Mouse (Mus musculus) MEL (cell line): ENCODE data around the gene Slc41a3. TPM values are rescaled to one million over a fixed set of nuclear protein-coding genes. Genes with fewer than 3 reads are reported as not detected.

Source experiments
- DNase-seq: peaks from one replicate; pipeline ENCODE4 v3.0.0; 2011; ENCODE audit warnings: low read depth, low spot score
- H3K27ac ChIP-seq: 2 replicates; pipeline ENCODE4 v1.5.1; 2012; ENCODE audit warnings: low read depth, mild to moderate bottlenecking, control low read depth, low read length, moderate library complexity; ENCODE audit not compliant: control insufficient read depth
- H3K27me3 ChIP-seq, 2 experiments: fragments of 150-350 bp in 1 of 2; sonication (generic) in 1 of 2; 2 replicates each; pipeline ENCODE4 v1.6.1; 2012; ENCODE audit warnings: low read length in 2 of 2, mild to moderate bottlenecking in 2 of 2, improper control_type of control experiment in 1 of 2, moderate library complexity in 1 of 2; ENCODE audit not compliant: insufficient read depth in 2 of 2, control insufficient read depth in 1 of 2
- H3K36me3 ChIP-seq, 2 experiments: 2 replicates each; pipeline ENCODE4 v1.6.1; 2012 to 2014; ENCODE audit warnings: low read length in 2 of 2, improper control_type of control experiment in 1 of 2, inconsistent platforms in 1 of 2, mild to moderate bottlenecking in 1 of 2; ENCODE audit not compliant: insufficient read depth in 2 of 2, control insufficient read depth in 1 of 2
- H3K4me1 ChIP-seq, 2 experiments: fragments of 150-350 bp in 1 of 2; sonication (generic) in 1 of 2; 2 replicates each; pipeline ENCODE4 v1.6.1; 2012; ENCODE audit warnings: low read length in 2 of 2, improper control_type of control experiment in 1 of 2, mild to moderate bottlenecking in 1 of 2; ENCODE audit not compliant: insufficient read depth in 2 of 2, control insufficient read depth in 1 of 2
- H3K4me3 ChIP-seq, 2 experiments: fragments of 150-350 bp in 1 of 2; sonication (generic) in 1 of 2; 2 replicates each; pipeline ENCODE4 v1.5.1; 2012; ENCODE audit warnings: low read depth in 2 of 2, low read length in 2 of 2, mild to moderate bottlenecking in 2 of 2, moderate library complexity in 2 of 2, control low read depth in 1 of 2, improper control_type of control experiment in 1 of 2; ENCODE audit not compliant: control insufficient read depth in 1 of 2, insufficient read depth in 1 of 2
- H3K79me2 ChIP-seq: 2 replicates; pipeline ENCODE4 v1.6.1; 2012; ENCODE audit warnings: mild to moderate bottlenecking, low read length, moderate library complexity; ENCODE audit not compliant: control insufficient read depth, poor library complexity, insufficient read depth
- H3K9ac ChIP-seq: 2 replicates; pipeline ENCODE4 v1.6.1; 2012; ENCODE audit warnings: low read depth, mild to moderate bottlenecking, control low read depth, low read length, moderate library complexity; ENCODE audit not compliant: control insufficient read depth, poor library complexity, severe bottlenecking
- H3K9me3 ChIP-seq: fragments of 150-350 bp; sonication (generic); replicated peaks from 2 replicates; pipeline ENCODE4 v1.6.1; 2012; ENCODE audit warnings: mild to moderate bottlenecking, low read length, improper control_type of control experiment, moderate library complexity; ENCODE audit not compliant: insufficient read depth
- BHLHE40 ChIP-seq: IDR thresholded peaks from 2 replicates; pipeline ENCODE4 v1.6.1; 2012; ENCODE audit warnings: low read depth, mild to moderate bottlenecking, inconsistent platforms, low read length, improper control_type of control experiment, borderline replicate concordance
- CHD2 ChIP-seq: IDR thresholded peaks from 2 replicates; pipeline ENCODE4 v1.6.1; 2011; ENCODE audit warnings: low read length, improper control_type of control experiment
- EP300 ChIP-seq, 2 experiments: IDR thresholded peaks; 2 replicates each; pipeline ENCODE4 v1.6.1; 2011; ENCODE audit warnings: improper control_type of control experiment in 2 of 2, low read length in 2 of 2, low read depth in 1 of 2, mild to moderate bottlenecking in 1 of 2
- ETS1 ChIP-seq: IDR thresholded peaks from 2 replicates; pipeline ENCODE4 v1.6.1; 2012; ENCODE audit warnings: low read depth, mild to moderate bottlenecking, inconsistent platforms, low read length, improper control_type of control experiment, moderate library complexity
- KAT2A ChIP-seq: conservative IDR thresholded peaks from 2 replicates; pipeline ENCODE4 v1.6.1; 2012; ENCODE audit warnings: low read depth, low read length, improper control_type of control experiment, inconsistent platforms
- MAX ChIP-seq: IDR thresholded peaks from 2 replicates; pipeline ENCODE4 v1.6.1; 2011; ENCODE audit warnings: low read length, improper control_type of control experiment
- MEF2A ChIP-seq: IDR thresholded peaks from 2 replicates; pipeline ENCODE4 v1.6.1; 2014; ENCODE audit warnings: low read depth, mild to moderate bottlenecking, inconsistent platforms, low read length, improper control_type of control experiment; ENCODE audit not compliant: poor library complexity, insufficient replicate concordance, severe bottlenecking; ENCODE audit errors: extremely low read depth
- MYB ChIP-seq: IDR thresholded peaks from 2 replicates; pipeline ENCODE4 v1.6.1; 2011; ENCODE audit warnings: mild to moderate bottlenecking, low read depth, low read length, improper control_type of control experiment
- MYC ChIP-seq: IDR thresholded peaks from 2 replicates; pipeline ENCODE4 v1.6.1; 2011; ENCODE audit warnings: low read depth, mild to moderate bottlenecking, low read length, improper control_type of control experiment, moderate library complexity
- NELFE ChIP-seq: IDR thresholded peaks from 2 replicates; pipeline ENCODE4 v1.6.1; 2011; ENCODE audit warnings: low read depth, low read length, improper control_type of control experiment
- POLR2A ChIP-seq, 2 experiments: IDR thresholded peaks; 2 replicates each; pipeline ENCODE4 v1.6.1; 2011 to 2012; ENCODE audit warnings: low read length in 2 of 2, mild to moderate bottlenecking in 2 of 2, control low read depth in 1 of 2, improper control_type of control experiment in 1 of 2, low read depth in 1 of 2, moderate library complexity in 1 of 2; ENCODE audit not compliant: control insufficient read depth in 1 of 2, insufficient read depth in 1 of 2, poor library complexity in 1 of 2
- POLR2AphosphoS2 ChIP-seq: IDR thresholded peaks from 2 replicates; pipeline ENCODE4 v1.6.1; 2011; ENCODE audit warnings: low read length, improper control_type of control experiment
- SIN3A ChIP-seq: IDR thresholded peaks from 2 replicates; pipeline ENCODE4 v1.6.1; 2012; ENCODE audit warnings: low read length, improper control_type of control experiment, inconsistent platforms
- SMC3 ChIP-seq: IDR thresholded peaks from 2 replicates; pipeline ENCODE4 v1.6.1; 2011; ENCODE audit warnings: low read depth, low read length, improper control_type of control experiment
- TBP ChIP-seq: IDR thresholded peaks from 2 replicates; pipeline ENCODE4 v1.8.0; 2011; ENCODE audit warnings: low read depth, low read length, improper control_type of control experiment
- TCF12 ChIP-seq: IDR thresholded peaks from 2 replicates; pipeline ENCODE4 v1.6.1; 2014; ENCODE audit warnings: low read depth, mild to moderate bottlenecking, inconsistent platforms, low read length, improper control_type of control experiment, moderate library complexity
- UBTF ChIP-seq: IDR thresholded peaks from 2 replicates; pipeline ENCODE4 v1.6.1; 2012; ENCODE audit warnings: low read depth, mild to moderate bottlenecking, inconsistent platforms, low read length, improper control_type of control experiment, moderate library complexity, borderline replicate concordance; ENCODE audit not compliant: insufficient read depth
- USF2 ChIP-seq, 2 experiments: IDR thresholded peaks; 2 replicates each; pipeline ENCODE4 v1.6.1; 2011 to 2012; ENCODE audit warnings: improper control_type of control experiment in 2 of 2, low read length in 2 of 2, borderline replicate concordance in 1 of 2, inconsistent platforms in 1 of 2, low read depth in 1 of 2, mild to moderate bottlenecking in 1 of 2; ENCODE audit not compliant: insufficient read depth in 1 of 2
- ZC3H11A ChIP-seq: IDR thresholded peaks from 2 replicates; pipeline ENCODE4 v1.6.1; 2012; ENCODE audit warnings: low read depth, mild to moderate bottlenecking, inconsistent platforms, low read length, improper control_type of control experiment
- ZKSCAN1 ChIP-seq: IDR thresholded peaks from 2 replicates; pipeline ENCODE4 v1.6.1; 2012; ENCODE audit warnings: low read depth, mild to moderate bottlenecking, inconsistent platforms, low read length, improper control_type of control experiment, moderate library complexity
- ZMIZ1 ChIP-seq: IDR thresholded peaks from 2 replicates; pipeline ENCODE4 v1.6.1; 2012; ENCODE audit warnings: low read depth, mild to moderate bottlenecking, inconsistent platforms, low read length, improper control_type of control experiment, moderate library complexity
- polyA plus RNA-seq, 2 experiments: library from polyadenylated mRNA; stranded (reverse) in 1 of 2; unstranded in 1 of 2; fragments of >175 nt in 1 of 2; fragments of >200 nt in 1 of 2; gene quantifications; 2 replicates each; pipeline versions ENCODE4 v1.2.1 to v1.2.4; 2012; ENCODE audit warnings: low replicate concordance in 2 of 2, low read depth in 1 of 2; ENCODE audit not compliant: insufficient read length in 2 of 2, insufficient read depth in 1 of 2, missing spikeins in 1 of 2
- total RNA-seq: library from RNA; depleted of rRNA; stranded (reverse); fragments of 300-350 nt; gene quantifications from 2 replicates; pipeline ENCODE4 v1.2.3, GENCODE M21; 2012

Slc41a3 gene
- total and polyA plus RNA-seq, 3 experiments, result 65.8 to 70.4 TPM; not detected in 1

DNA sequence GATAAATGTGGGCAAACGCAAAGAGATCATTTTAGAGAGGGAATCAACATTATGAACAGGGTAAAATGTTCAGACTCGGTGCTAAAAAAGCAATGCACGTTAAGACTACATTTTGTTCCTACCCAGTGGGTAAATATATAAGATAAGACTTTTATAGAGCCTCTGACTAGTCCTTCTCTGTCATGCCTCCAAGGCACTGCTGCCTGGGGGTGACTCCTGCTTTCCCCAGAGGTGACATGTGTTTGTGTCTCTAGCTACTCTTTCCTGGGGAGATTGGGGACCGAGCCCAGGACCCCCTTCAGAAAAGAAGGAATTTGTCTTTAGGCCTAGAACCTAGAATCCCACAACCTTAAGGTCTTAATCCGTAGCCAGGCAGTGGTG, 18.9 kb downstream of the Slc41a3 start:
- Histone ChIP-seq H3K4me3 (peak overlapping the region; percentile 11 to 24; a peak in 1 of 4 replicates), H3K9me3 (no peaks in the 10 kb centered on the region), H3K27ac (peak overlapping the region; percentile 98), H3K27me3 (no peaks in the 10 kb centered on the region), H3K36me3 (peaks cover 6 to 42% of the 10 kb centered on the region in 2 experiments), H3K9ac (peak overlapping the region; percentile 54), H3K4me1 (peaks cover 24 to 60% of the 10 kb centered on the region in 2 experiments; a peak in 3 of 4 replicates), H3K79me2 (peaks cover 57% of the 10 kb centered on the region)
- TF ChIP-seq SMC3 (no peak), EP300 (IDR thresholded peaks at IDR 0.05; ENCODE audit: low read depth in 1 of 2, low read length in 2 of 2) (peak in 1 of 2 experiments; percentile 43; a peak in 2 of 4 replicates)
- DNase-seq, result no peak

GRCm38 (mm10) chr6:90624184-90624583, 19.7 kb downstream of the Slc41a3 start:
- TF ChIP-seq POLR2AphosphoS2 (no peak), USF2 (IDR thresholded peaks at IDR 0.05; ENCODE audit: borderline replicate concordance in 1 of 2, insufficient read depth in 1 of 2, low read depth in 1 of 2, low read length in 2 of 2) (no peak), NELFE (no peak), SIN3A (0 out of 2 replicates have a peak, but pooled peaks have one; percentile 7), UBTF (no peak), BHLHE40 (no peak)
- Histone ChIP-seq H3K4me3 (peak overlapping the region in 1 of 2 experiments; percentile 24; a peak in 1 of 4 replicates), H3K9me3 (no peaks in the 10 kb centered on the region), H3K27ac (peak overlapping the region; percentile 98), H3K36me3 (peaks cover 6 to 48% of the 10 kb centered on the region in 2 experiments), H3K27me3 (no peaks in the 10 kb centered on the region), H3K4me1 (peaks cover 30 to 65% of the 10 kb centered on the region in 2 experiments; a peak in 3 of 4 replicates), H3K9ac (peak overlapping the region; percentile 49), H3K79me2 (peaks cover 49% of the 10 kb centered on the region)
- DNase-seq, result no peak

DNA sequence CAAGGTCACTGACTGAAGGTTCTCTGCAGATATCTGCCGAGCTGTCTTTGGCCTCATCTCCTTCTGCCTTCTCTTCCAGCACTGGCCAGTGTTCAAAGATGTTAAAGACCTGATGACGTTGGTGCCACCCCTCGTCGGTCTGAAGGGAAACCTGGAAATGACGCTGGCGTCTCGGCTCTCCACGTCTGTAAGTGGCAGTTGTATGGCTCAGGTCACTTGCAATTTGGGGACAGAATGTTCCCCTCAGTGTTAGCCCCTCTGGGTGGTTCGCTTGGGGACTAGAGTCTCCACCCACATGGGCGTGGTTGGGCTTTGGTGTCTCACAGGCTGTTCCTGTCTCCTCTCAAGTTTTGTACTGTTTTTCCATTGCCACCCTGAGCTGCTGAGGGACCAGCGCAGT, 20.2 kb downstream of the Slc41a3 start:
- Histone ChIP-seq H3K79me2 (peaks cover 44% of the 10 kb centered on the region), H3K9me3 (no peaks in the 10 kb centered on the region), H3K36me3 (peaks cover 6 to 53% of the 10 kb centered on the region in 2 experiments), H3K27ac (peak overlapping the region; percentile 98), H3K4me3 (peak overlapping the region in 1 of 2 experiments; percentile 24; a peak in 1 of 4 replicates)
- DNase-seq, result peak; percentile 52
- TF ChIP-seq MYB (no peak), ZC3H11A (no peak), EP300 (IDR thresholded peaks at IDR 0.05; ENCODE audit: low read depth in 1 of 2, low read length in 2 of 2) (no peak; a peak in 1 of 4 replicates), KAT2A (no peak), ZKSCAN1 (no peak), ETS1 (0 out of 2 replicates have a peak, but pooled peaks have one; percentile 12), POLR2A (IDR thresholded peaks at IDR 0.05; ENCODE audit: control insufficient read depth in 1 of 2, insufficient read depth in 1 of 2, low read depth in 1 of 2, low read length in 2 of 2, poor library complexity in 1 of 2) (peak in 1 of 2 experiments; percentile 47; a peak in 2 of 4 replicates), TCF12 (peak; percentile 35; the same call in 1 of the 2 replicates), MYC (no peak), ZMIZ1 (no peak), MEF2A (no peak), SIN3A (no peak), MAX (no peak; the same call in 1 of the 2 replicates), CHD2 (no peak), TBP (peak; percentile 46; the same call in 1 of the 2 replicates)
- TF ChIP-seq, all 39 proteins: peak for 4
- Histone ChIP-seq H3K9ac (peak overlapping the region; percentile 49), H3K4me1 (peaks cover 32 to 69% of the 10 kb centered on the region in 2 experiments; a peak in 3 of 4 replicates), H3K27me3 (no peaks in the 10 kb centered on the region)
